Mouse (Mus musculus) mouse embryonic stem cell (cell line): ENCODE data around the gene Farsb.
"Not testable (repeated sequence)": the region's sequence is repeated elsewhere in the genome, so short reads cannot be mapped to it uniquely, and the experiment has no call there.

Experiments
- in situ Hi-C, 2 experiments: fragments of 300-500 bp; cut with MboI; formaldehyde crosslinking; loops; 1 replicate in 1 of 2; 3 replicates in 1 of 2; pipeline ENCODE4 v1.14.3; 2019 to 2020; ENCODE audit warnings: low sequenced_read_pairs in 2 of 2, low pct_unique_long_range_greater_than_20kb in 1 of 2, mixed read lengths in 1 of 2; ENCODE audit not compliant: unreplicated experiment in 1 of 2

Gene Farsb

DNA sequence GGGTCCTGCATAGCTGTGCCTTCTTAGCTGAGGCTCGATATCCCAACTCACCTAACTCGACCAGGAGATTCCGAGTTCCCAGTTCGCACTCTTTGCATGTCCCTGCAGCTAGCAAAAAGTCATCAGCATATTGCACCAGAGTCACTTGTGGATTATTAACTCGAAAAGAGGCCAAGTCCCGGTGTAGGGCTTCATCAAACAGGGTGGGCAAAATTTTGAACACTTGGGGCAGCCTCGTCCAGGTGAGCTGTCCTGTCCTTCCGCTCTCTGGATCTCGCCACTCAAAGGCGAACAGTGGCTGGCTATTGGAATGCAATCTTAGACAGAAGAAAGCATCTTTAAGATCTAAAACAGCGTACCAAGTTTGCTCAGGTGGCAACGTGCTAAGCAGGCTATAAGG is 13.2 kb upstream of the Farsb start:
- in situ Hi-C loops = not testable (repeated sequence)

DNA sequence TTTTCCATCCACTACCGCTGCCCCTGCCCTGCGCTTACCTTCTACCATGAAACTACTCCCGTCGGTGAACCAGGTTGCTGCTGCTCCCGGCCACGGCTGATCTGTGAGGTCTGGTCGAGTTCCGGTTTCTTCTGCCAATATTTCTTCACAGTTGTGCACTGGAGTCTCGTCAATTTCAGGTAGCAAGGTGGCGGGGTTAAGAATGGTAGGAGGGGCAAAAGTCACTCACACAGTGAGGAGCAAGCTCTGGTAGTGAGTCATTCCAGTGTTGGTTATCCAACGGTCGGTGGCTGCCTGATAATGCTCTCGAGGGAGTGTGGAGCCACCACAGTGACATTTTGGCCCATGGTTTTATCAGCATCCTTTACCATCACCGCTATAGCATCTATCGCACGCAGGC is 12.3 kb upstream of the Farsb start:
- in situ Hi-C loops = no loop called here

- in situ Hi-C loops = no loop called here
These were observed 1.4 kb upstream of the Farsb start for GRCm38 (mm10) chr1:78490143-78490542.

DNA sequence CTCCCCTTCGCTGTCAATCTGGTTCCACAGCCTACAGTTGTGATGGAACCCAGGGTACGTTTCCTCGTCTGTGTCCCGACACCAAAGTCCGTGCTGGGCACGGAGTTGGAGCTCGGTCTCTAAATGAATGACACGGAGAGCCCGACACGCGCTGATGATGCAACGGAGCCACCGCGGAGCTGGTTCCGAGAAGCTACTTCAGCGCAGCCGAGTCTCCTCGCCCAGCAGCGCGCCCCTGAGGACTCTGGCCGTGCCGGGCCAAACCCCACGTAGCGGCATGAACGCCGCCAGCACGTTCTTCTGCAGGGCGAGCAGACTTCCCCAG is 308 bp downstream of the Farsb start:
- in situ Hi-C loops = no loop called here

DNA sequence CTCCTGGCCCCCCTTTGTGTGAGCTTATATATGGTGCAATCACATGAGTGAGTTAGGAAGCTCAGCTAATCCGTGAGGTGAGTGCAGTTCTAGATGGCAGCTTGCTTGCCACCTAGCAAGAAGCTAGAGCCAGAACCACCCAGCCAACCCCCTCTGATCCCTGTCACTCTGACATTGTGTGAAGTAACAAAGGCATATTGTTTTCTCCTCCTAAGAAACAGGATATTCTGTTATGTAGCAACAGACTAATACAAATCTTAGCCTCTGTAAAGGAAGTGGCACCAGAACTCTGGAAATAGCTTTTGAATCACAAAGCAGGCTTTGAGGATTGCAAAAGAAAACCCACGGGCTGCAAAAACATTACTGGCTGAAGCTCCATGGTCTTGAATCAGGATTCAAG is 4.3 kb downstream of the Farsb start:
- in situ Hi-C loops = no loop called here

DNA sequence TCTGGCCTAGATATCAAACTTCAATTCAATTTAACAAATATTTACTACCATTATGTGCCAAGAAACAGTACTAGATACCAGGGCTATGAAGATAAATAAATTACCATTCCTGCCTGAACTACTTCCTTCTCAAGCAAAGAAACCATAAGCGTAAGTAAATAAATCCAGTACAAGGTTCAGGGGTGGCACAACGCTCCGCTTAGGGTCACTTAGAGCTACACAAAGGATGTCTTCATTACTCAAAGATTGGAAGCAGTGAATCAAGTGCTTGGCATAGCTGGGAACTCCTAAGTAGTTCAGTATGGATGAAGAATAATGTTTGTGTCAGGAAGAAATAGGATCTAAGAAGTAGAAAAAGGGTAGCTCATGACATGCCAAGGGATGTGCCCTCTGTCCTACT is 5.3 kb downstream of the Farsb start:
- in situ Hi-C loops = no loop called here

DNA sequence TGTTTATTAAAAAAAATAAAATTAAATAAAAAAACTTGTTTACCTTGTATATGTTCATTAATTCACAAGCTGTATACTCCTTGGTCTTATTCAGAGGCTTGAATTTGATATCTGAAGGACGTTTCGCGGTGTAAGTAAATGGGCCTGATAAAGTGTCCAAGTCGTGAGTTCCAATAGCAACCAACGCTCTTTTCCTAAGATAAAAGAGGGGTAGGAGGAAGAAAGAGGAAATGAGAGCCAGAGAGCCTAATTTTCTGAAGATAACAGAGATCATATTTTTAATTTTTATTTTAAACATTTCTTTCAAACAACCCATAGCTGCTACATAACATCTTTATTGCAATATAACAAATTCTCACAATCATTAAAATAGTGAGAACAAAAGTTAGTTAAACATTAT is 16.3 kb downstream of the Farsb start:
- in situ Hi-C loops = no loop called here

GRCm38 (mm10) chr1:78454659-78455058 is 34.0 kb downstream of the Farsb start:
- in situ Hi-C loops = no loop called here

DNA sequence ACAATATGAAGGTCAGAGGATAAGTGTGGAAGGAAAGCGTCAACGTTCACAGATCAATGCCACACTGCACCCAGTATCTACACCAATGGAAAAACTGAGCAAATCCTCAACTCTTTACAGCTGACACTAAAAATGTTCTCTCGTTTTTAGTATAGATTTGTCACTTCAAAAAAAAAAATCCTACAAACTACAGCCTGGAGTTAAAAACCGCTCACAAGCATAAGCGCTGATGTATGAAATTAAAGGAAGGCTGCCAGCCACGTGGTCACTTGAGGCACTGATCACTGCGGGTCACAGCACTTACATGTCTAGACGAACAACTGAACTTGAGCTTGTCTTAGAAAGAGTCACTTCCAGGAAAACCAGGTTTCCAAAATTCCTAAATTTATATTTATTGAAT is 34.8 kb downstream of the Farsb start:
- in situ Hi-C loops = no loop called here

- in situ Hi-C loops = no loop called here
These were observed 36.2 kb downstream of the Farsb start for GRCm38 (mm10) chr1:78452544-78452943.

GRCm38 (mm10) chr1:78451070-78451854 is 37.4 kb downstream of the Farsb start:
- in situ Hi-C loops = no loop called here

- in situ Hi-C loops = no loop called here
These were observed 40.6 kb downstream of the Farsb start for GRCm38 (mm10) chr1:78448091-78448490.

DNA sequence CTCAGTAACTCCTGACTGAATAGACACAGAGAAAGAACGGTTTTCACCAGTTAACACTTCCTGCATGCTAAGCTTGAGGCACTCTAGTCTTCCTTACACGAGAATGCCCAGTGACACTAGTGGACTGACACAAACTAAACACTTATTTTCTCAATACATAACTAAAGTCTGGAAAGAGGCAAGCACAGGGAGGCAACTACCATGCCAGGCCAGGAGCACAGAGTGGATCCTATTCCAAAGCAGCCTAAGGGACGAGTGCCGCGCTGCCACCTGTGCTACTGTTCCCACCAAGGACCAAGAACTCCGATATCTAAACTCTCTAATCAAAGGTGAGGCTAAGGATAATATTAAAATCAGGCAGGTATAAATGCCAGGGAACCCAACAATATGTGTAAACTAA is 42.0 kb downstream of the Farsb start:
- in situ Hi-C loops = no loop called here

DNA sequence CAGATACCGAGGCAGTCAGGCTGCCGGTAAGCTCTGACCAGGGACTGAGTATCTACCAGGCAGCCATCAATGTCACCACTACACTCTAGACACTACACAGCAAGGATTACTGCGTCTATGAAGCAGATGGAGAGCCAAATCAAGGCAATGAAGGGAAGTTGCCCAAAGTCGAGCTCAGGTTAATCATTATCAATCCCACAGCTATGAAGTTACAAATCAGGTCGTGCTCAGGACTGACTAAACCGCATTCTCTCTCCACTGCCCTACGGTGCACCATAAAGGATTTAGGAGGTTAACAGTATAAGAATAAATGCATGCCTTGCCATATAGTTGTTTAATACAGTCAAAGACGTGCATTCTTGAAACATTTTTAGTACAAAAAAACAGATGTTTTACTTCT is 42.5 kb downstream of the Farsb start:
- in situ Hi-C loops = no loop called here

DNA sequence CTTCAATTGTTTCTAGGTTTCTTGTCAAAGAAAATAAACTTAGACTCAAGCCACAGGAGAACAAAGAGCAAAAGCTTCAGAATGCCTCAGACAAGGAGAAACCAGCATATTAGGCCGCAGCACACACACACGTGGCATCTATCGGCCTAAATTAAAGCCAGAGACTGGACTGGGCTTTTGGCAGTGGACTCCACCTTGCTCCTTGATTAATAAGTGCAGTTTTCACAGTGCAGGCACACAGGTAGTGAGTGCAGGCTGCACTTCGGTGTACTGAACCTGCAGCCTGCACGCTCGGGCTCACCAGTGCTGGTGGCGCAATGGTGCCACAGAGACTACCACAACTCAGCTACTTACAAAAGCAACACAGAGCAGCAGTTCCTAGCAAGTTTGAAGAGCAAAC is 45.6 kb downstream of the Farsb start:
- in situ Hi-C loops = no loop called here

- in situ Hi-C loops = no loop called here
These were observed 48.0 kb downstream of the Farsb start for GRCm38 (mm10) chr1:78440716-78441115.

GRCm38 (mm10) chr1:78437150-78437549 is 51.5 kb downstream of the Farsb start:
- in situ Hi-C loops = no loop called here

DNA sequence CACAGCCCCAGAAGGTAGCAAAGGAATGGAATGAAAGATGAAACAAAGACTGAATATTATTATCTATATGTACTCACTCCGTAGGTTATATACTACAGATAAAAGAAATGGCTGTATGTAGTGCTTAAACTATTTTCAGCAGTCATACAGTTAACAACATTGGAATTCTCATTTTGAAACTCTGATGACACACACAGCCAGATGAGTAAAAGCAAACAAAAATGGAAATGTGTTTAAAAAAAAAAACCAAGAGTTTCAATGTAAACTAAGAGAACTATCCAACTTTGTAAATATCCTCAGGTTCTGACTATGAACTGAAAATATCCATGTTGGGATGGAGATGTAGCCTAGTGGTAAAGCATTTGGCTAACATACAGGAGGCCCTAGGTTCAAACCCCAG is 52.3 kb downstream of the Farsb start:
- in situ Hi-C loops = no loop called here

DNA sequence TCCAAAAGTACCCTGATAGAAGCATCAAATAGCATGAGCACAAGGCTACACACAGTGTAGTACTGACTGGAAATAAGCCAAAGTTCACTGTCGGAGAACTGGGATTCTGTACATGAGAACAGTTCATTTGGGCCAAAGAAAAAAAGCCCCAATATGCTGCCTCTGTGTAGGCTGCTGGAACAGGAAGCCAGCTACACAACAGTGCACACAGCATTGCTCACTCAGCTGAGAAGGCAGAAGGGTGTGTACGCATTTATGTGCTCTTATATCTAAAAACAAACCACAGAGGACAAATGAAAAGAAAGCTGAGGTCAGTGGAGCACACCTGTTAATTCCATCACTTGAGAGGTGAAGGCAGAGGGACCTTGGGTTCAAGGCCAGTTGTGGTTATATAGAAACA is 52.7 kb downstream of the Farsb start:
- in situ Hi-C loops = no loop called here

GRCm38 (mm10) chr1:78433472-78433871 is 55.2 kb downstream of the Farsb start:
- in situ Hi-C loops = no loop called here

DNA sequence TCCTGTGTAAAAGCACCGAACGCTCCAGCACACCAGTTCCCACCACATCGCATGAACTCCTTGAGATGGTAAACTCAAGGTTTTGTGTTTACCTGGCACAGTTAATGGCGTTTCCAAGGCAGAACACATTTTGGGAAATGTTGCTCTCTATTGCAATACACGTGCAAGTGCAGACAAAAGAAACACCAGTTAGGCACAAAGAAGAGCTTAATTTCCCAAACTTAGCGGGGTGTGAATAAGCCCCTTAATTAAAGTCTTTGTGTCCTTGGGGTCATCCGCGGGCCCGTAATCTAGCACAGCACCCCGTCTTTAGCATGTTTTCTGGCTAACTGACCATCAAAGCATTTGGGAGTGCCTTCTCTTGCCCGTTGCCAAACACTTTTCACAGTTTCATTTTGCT is 59.8 kb downstream of the Farsb start:
- in situ Hi-C loops = no loop called here
